Mouse (Mus musculus) embryo, embryonic 11.5 days (tissue): Measurements from ENCODE around the gene Lmbr1l.

Experiments
- DNase-seq: peaks from one replicate; pipeline ENCODE4 v3.0.0-alpha.2; 2012; ENCODE audit warnings: low read depth, low spot score

The Lmbr1l gene

GRCm38 (mm10) chr15:98895635-98896589 is 22.1 kb downstream of the Lmbr1l start:
- no peak for DNase-seq

GRCm38 (mm10) chr15:98894746-98895634 is 23.0 kb downstream of the Lmbr1l start:
- no peak for DNase-seq

GRCm38 (mm10) chr15:98893940-98894745 is 23.9 kb downstream of the Lmbr1l start, which contains the start of gene Rhebl1:
Gene Rhebl1, minus strand, starts transcription at chr15:98894540.
- DNase-seq = no peak

- no peak for DNase-seq
Measured at GRCm38 (mm10) chr15:98893036-98893435, 25.0 kb downstream of the Lmbr1l start.

GRCm38 (mm10) chr15:98891907-98892606 is 26.0 kb downstream of the Lmbr1l start:
- no peak for DNase-seq

- no peak for DNase-seq
Measured at GRCm38 (mm10) chr15:98891198-98891742, 26.8 kb downstream of the Lmbr1l start.

- DNase-seq = no peak
Measured at GRCm38 (mm10) chr15:98887526-98887925, 30.5 kb downstream of the Lmbr1l start.

GRCm38 (mm10) chr15:98886667-98887387 is 31.2 kb downstream of the Lmbr1l start:
- DNase-seq = no peak

- no peak for DNase-seq
Measured at GRCm38 (mm10) chr15:98884106-98884505, 33.9 kb downstream of the Lmbr1l start.

- no peak for DNase-seq
Measured at GRCm38 (mm10) chr15:98883661-98884060, 34.4 kb downstream of the Lmbr1l start.

GRCm38 (mm10) chr15:98881656-98882008 is 36.4 kb downstream of the Lmbr1l start:
- no peak for DNase-seq

GRCm38 (mm10) chr15:98880978-98881655 is 36.9 kb downstream of the Lmbr1l start:
- peak; percentile 95 for DNase-seq

GRCm38 (mm10) chr15:98877331-98877730 is 40.7 kb downstream of the Lmbr1l start:
- DNase-seq = no peak

GRCm38 (mm10) chr15:98871916-98872888 is 45.8 kb downstream of the Lmbr1l start:
- peak; percentile 92 for DNase-seq

GRCm38 (mm10) chr15:98871070-98871915 is 46.7 kb downstream of the Lmbr1l start, which contains the start of gene Kmt2d:
Gene Kmt2d, minus strand, starts transcription at chr15:98871204.
- DNase-seq = no peak

GRCm38 (mm10) chr15:98870179-98871069 is 47.6 kb downstream of the Lmbr1l start:
- DNase-seq = no peak
